Mouse (Mus musculus): ENCODE data around the gene Hexb. TPM values are rescaled to one million over a fixed set of nuclear protein-coding genes. Genes with fewer than 3 reads are reported as not detected.
"Not testable (repeated sequence)": the region's sequence is repeated elsewhere in the genome, so short reads cannot be mapped to it uniquely, and the experiment has no call there.

The Hexb gene
- polyA plus RNA-seq, 1 experiment from 2014 or later = 49.8 TPM

DNA sequence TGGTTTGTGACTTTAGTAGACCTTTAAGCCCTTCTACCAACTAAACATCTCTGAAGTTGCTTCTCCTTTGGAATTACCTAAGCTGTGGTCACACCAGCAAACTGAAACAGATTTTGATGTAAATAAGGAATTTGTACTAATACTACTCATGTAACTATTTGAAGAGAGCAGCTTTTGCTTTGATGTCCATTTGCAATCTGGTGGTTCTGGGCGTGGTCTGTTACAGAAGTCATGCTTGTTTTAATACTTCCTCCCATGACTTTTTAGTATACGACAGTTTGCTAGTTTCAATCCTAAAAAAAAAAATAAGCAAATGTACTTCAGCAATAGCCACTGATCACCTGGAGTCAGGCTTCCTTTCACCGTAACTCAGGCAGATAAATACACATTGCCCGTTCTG lies 68.5 kb downstream of the Hexb start:
- H3K4me1 ChIP-seq (ENCODE audit: control insufficient read depth, insufficient read depth, low read length); H3K27me3 ChIP-seq (ENCODE audit: control insufficient read depth, insufficient read depth, low read depth, low read length); H3K4me3 ChIP-seq (ENCODE audit: low read depth, low read length); H3K9ac ChIP-seq (ENCODE audit: low read depth, low read length); H3K4me2 ChIP-seq (ENCODE audit: low read length); H3K27ac ChIP-seq (ENCODE audit: low read length); H3K9me3 ChIP-seq (replicated peaks; ENCODE audit: control insufficient read depth, low read length, poor library complexity, severe bottlenecking); ATAC-seq: not testable (repeated sequence)
- peaks cover 17% of the 10 kb centered on the region; the same call in 1 of the 2 replicates for H3K36me3 ChIP-seq (ENCODE audit: control insufficient read depth, insufficient read depth, low read length)
- 88% methylated on average over 2 of the region's 4 CpGs for WGBS

Other genes starting within 250 kb of the Hexb start
- gene 1700029F12Rik, start 164.0 kb downstream of the Hexb start, polyA plus RNA-seq (2015; fragmentation: Nextera tagmentation; extraction: Ambion mirVana) = not detected in 2 replicates
- gene Fam169a, start 131.1 kb downstream of the Hexb start, polyA plus RNA-seq (2015; fragmentation: Nextera tagmentation; extraction: Ambion mirVana) = 36.6 and 38.2 TPM in 2 replicates
- gene Gm6169, start 99.1 kb downstream of the Hexb start, polyA plus RNA-seq (2015; fragmentation: Nextera tagmentation; extraction: Ambion mirVana) = 0.61 and 0.67 TPM in 2 replicates
- 30.1 and 37.0 TPM in 2 replicates for gene Gfm2, start 60.4 kb downstream of the Hexb start, polyA plus RNA-seq (2015; fragmentation: Nextera tagmentation; extraction: Ambion mirVana)
- gene Nsa2, start 60.4 kb downstream of the Hexb start, polyA plus RNA-seq (2015; fragmentation: Nextera tagmentation; extraction: Ambion mirVana) = 30.3 and 32.9 TPM in 2 replicates
- 103 and 119 TPM in 2 replicates for gene Enc1, start 42.7 kb upstream of the Hexb start, polyA plus RNA-seq (2015; fragmentation: Nextera tagmentation; extraction: Ambion mirVana)

Measured in midbrain, embryonic 16.5 days (tissue).